Mouse (Mus musculus): ENCODE results near the gene Wdhd1.

- no peak for TF ChIP-seq MAX (IDR thresholded peaks at IDR 0.05)
- no peak for TF ChIP-seq CTCF (IDR thresholded peaks at IDR 0.05; ENCODE audit: control insufficient read depth, insufficient read depth, insufficient read length)
- TF ChIP-seq USF1 (IDR thresholded peaks at IDR 0.05; ENCODE audit: low read depth), result no peak
These were observed 9.6 kb upstream of the Wdhd1 start for GRCm38 (mm10) chr14:47286215-47286614.

Measured in C2C12 (cell line).